Mouse (Mus musculus) megakaryocyte, embryonic 14.5 days (primary cell): ENCODE data around the gene Zfp710. TPM values are rescaled to one million over a fixed set of nuclear protein-coding genes. Genes with fewer than 3 reads are reported as not detected.
"Not testable (repeated sequence)": the region's sequence is repeated elsewhere in the genome, so short reads cannot be mapped to it uniquely, and the experiment has no call there.

Source experiments
- H3K27me3 ChIP-seq: replicated peaks from 2 replicates; pipeline ENCODE3; 2012; ENCODE audit warnings: inconsistent platforms
- H3K36me3 ChIP-seq: replicated peaks from 2 replicates; pipeline ENCODE3; 2012; ENCODE audit warnings: low read length, inconsistent platforms, mixed read lengths
- H3K4me1 ChIP-seq: 2 replicates; pipeline ENCODE4 v1.6.1; 2012; ENCODE audit warnings: inconsistent platforms
- H3K4me3 ChIP-seq: replicated peaks from 2 replicates; pipeline ENCODE3; 2012; ENCODE audit warnings: moderate library complexity, mild to moderate bottlenecking, inconsistent platforms
- H3K9me3 ChIP-seq: 2 replicates; pipeline ENCODE4 v1.6.1; 2012; ENCODE audit warnings: inconsistent platforms
- FLI1 ChIP-seq: IDR thresholded peaks from 2 replicates; pipeline ENCODE4 v1.6.1; 2012; ENCODE audit warnings: low read length, inconsistent platforms, mixed read lengths
- GATA1 ChIP-seq: IDR thresholded peaks from 3 replicates; pipeline ENCODE4 v1.6.1; 2012; ENCODE audit warnings: mixed read lengths, low read length, inconsistent platforms, borderline replicate concordance
- polyA plus RNA-seq: library from polyadenylated mRNA; stranded (reverse); fragments of >175 nt; gene quantifications from 2 replicates; pipeline ENCODE4 v1.2.3, GENCODE M21; 2012; ENCODE audit warnings: low replicate concordance; ENCODE audit not compliant: insufficient read depth

Gene Zfp710
- polyA plus RNA-seq = 55.0 and 142 TPM in 2 replicates

DNA sequence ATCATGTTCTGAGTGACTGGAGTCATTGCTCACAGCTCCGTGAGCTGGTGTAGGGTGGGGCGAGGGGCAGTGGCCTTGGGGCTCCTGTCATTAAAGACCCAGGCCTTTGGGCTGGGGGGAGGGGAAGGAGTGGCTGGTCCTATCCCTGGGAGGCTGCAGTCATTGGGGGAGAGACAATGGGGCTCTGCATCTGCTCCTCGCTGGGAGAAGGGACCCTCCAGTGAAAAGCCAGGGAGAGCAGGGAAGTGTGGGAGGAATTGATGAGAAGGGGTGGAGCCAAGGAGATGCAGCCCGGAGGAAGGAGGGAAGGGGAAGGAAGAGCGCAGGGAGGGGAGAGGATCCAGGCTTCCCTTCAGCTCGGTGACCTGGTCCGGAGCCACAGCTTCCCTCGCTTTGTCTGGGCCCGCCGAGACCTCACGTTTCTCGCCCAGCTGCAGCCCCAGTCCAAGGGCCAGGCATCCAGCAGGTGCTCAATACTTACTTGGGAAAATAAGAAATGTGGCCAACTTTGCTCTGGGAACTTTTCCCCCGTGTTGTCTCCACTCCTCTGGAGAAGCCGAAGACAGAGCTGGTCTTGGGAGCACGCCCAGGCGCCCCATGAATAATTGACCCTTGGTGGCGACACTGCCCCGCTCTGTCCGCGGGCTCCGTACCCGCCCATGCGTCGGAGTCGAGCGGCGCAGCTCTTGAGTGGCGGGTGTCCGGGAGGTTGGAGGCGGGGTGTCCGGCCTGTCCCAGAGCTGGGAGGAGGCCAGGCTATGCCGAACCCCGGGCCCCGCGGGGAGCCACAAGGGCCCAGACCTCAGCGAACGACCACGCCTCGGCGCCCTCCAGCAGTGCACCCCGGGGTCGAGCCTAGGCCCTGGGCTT, at the start of gene Zfp710:
Gene Zfp710 (plus strand): TSS at position 294 of the 870 bp plus-strand sequence.
- TF ChIP-seq FLI1 = no peak
- TF ChIP-seq GATA1 = no peak
- no peaks in the 10 kb centered on the region for H3K27me3 ChIP-seq
- no peaks in the 10 kb centered on the region for H3K9me3 ChIP-seq
- H3K36me3 ChIP-seq = peaks cover 2% of the 10 kb centered on the region
- H3K4me1 ChIP-seq = peaks cover 48% of the 10 kb centered on the region
- H3K4me3 ChIP-seq = peak within 1 kb of the TSS; percentile 94

DNA sequence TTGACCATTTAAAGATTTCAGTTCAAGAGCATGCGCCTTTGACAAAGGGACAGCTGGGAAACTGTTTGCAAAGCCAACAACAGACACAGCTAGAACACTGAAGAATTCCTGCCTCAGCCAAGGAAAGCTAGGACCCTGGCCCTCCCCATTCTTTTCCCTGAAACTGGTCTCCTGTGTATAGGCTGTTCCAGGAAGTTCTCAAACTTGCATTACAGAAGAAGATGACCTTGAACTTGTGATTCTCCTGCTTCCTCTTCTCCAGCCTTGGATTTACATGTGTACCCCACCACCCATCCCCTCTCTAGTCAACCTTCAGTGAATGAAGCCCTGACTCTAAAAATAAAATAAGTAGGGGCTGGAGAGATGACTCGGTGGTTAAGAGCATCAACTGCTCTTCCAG, 49.3 kb upstream of the Zfp710 start:
- H3K27me3 ChIP-seq = peaks cover 24% of the 10 kb centered on the region
- no peaks in the 10 kb centered on the region for H3K4me1 ChIP-seq
- H3K9me3 ChIP-seq = peaks cover 12% of the 10 kb centered on the region
- H3K4me3 ChIP-seq = no peak overlapping the region
- H3K36me3 ChIP-seq = no peaks in the 10 kb centered on the region
- TF ChIP-seq GATA1 = no peak
- TF ChIP-seq FLI1 = no peak

DNA sequence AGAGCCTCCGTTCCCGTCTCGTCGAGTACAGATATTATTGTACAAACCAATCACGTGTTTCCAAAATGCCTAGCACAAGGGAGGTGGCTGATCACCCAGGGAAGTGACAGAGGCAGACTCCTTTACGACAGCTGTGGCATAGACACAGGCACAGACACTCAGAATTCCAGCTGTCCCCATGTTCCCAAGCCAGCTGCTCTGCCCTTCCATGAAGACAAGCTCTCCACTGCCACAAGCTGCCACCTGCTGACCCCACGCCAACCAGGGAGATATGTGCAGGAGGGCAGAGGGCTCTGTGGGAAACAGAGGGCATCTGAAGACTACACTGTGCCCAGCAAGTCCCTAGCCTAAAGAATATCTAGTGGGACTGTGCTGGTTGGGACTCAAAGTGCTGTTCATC, 37.9 kb upstream of the Zfp710 start:
- H3K4me3 ChIP-seq = no peak overlapping the region
- TF ChIP-seq GATA1 (no peak), FLI1 (no peak)

DNA sequence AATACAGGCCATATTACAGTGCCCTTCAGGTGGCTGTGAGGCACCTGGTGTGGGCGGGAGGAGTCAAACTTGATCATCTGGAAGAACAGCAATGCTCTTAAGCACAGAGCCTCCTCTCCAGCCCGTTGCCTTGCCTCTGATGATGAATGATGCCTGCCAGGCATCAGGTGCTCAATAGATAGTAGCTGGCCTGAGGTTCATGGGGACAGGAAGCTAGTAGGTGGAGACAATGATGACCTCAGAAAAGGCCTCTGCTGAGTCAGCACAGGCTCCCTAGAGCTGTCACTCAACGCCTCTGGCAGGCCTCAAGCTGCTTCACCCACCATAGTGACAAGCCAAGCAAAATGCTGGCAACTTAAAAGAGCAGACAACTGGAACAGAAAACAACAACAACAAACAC, 36.9 kb upstream of the Zfp710 start:
- H3K4me1 ChIP-seq = peaks cover 26% of the 10 kb centered on the region
- peaks cover 20% of the 10 kb centered on the region for H3K27me3 ChIP-seq
- no peak for TF ChIP-seq FLI1
- no peak for TF ChIP-seq GATA1
- H3K36me3 ChIP-seq = no peaks in the 10 kb centered on the region
- no peaks in the 10 kb centered on the region for H3K9me3 ChIP-seq
- H3K4me3 ChIP-seq = no peak overlapping the region

More for the DNA sequence above, 37.9 kb upstream of the Zfp710 start:
- Histone ChIP-seq H3K36me3 (no peaks in the 10 kb centered on the region), H3K4me1 (peaks cover 26% of the 10 kb centered on the region), H3K27me3 (peaks cover 18% of the 10 kb centered on the region), H3K9me3 (no peaks in the 10 kb centered on the region)

DNA sequence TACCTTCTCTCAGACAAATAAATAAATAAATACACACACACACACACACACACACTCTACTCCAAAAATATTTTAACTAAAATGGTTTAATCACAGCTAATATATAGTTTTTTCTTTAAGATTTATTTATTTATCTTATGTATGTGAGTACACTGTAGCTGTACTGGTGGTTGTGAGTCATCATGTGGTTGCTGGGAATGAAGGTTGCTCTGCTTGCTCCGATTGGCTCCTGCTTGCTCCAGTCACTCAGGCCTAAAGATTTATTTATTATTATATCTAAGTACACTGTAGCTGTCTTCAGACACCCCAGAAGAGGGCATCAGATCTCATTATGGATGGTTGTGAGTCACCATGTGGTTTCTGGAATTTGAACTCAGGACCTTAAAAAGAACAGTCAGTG, 36.1 kb upstream of the Zfp710 start:
- peaks cover 26% of the 10 kb centered on the region for H3K4me1 ChIP-seq
- H3K27me3 ChIP-seq = peaks cover 22% of the 10 kb centered on the region
- not testable (repeated sequence) for H3K9me3 ChIP-seq, H3K36me3 ChIP-seq, H3K4me3 ChIP-seq

DNA sequence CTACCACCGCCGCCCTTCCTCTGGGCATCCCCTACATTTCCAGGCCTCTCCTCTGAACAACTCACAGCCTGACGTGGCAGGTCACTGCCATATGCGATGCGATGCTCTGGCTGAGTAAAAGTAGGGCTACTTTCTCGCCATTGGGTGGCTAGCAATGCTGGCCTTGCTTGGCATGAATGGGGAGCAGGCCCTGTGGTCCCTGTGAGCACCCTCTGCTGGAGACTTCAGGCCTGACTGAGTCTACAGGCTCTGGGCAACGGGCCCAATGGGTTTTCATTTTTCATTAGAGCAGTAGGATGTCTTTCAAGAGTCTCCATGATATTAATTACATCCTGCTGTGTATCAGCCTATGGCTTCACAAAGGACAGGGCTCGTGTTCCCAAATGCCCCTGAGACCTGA, 30.1 kb upstream of the Zfp710 start:
- peak overlapping the region; percentile 1 for H3K4me3 ChIP-seq

DNA sequence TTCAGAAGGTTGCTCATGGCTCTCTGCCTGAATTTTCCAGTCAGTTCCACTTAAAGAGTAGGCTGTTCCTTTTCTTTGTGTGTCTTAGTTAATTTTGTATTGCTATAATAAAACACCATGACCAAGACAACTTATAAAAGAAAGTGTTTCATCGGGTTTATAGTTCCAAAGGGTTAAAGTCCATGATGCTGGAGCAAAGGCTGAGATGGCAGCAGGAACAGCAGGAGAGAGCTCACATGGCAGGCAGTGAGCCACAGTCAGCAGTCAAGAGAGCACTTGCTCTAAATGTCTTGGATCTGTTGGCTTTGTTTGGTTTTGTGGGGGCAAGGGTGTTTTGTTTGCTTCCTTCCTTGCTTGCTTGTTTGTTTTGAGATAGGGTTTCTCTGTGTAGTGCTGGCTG, 26.9 kb upstream of the Zfp710 start:
- TF ChIP-seq GATA1 (no peak), FLI1 (no peak)
- no peaks in the 10 kb centered on the region for H3K9me3 ChIP-seq
- no peaks in the 10 kb centered on the region for H3K36me3 ChIP-seq
- H3K4me3 ChIP-seq = no peak overlapping the region
- H3K27me3 ChIP-seq = peaks cover 4% of the 10 kb centered on the region
- peaks cover 42% of the 10 kb centered on the region for H3K4me1 ChIP-seq

More for the DNA sequence above, 30.1 kb upstream of the Zfp710 start:
- Histone ChIP-seq H3K27me3 (peaks cover 14% of the 10 kb centered on the region), H3K4me1 (peaks cover 32% of the 10 kb centered on the region), H3K36me3 (no peaks in the 10 kb centered on the region), H3K9me3 (no peaks in the 10 kb centered on the region)
- TF ChIP-seq FLI1 (no peak), GATA1 (no peak)

DNA sequence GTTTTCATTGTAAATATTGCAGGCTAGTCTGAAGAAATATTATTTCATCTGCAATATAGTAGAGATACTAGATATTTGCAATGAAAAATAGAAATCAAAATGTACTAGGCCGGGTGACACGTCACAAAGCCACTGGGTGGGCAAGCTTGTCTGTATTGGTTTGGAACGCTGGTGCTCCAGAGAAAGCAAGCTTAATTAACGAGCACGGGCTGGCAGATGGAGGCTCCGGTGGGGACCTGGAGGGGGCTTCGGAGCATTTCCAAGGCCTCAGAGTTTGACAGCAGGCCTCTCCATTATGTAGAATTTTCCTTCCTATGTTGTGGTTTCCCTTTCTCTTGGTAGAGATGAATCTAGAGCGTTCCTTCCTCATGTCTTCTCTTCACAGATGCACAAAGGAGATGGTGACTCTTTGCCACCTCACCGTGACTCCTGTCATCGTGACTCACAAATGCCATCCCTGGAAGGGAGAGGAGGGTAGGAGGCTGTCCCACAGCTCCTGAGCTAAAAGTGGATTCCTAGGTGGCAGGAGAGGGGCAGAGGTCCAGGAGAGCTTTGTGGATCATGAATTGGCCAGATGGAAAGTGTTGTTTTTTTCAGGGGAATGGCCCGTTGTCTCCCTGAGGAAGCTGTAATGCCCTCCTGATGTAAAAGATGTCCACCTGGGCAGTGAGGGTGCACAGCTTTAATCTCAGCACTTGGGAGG, 22.1 kb upstream of the Zfp710 start:
- Histone ChIP-seq H3K4me1 (peaks cover 38% of the 10 kb centered on the region), H3K4me3 (no peak overlapping the region), H3K27me3 (peaks cover 8% of the 10 kb centered on the region), H3K36me3 (no peaks in the 10 kb centered on the region), H3K9me3 (no peaks in the 10 kb centered on the region)
- no peak for TF ChIP-seq FLI1
- TF ChIP-seq GATA1 = no peak

DNA sequence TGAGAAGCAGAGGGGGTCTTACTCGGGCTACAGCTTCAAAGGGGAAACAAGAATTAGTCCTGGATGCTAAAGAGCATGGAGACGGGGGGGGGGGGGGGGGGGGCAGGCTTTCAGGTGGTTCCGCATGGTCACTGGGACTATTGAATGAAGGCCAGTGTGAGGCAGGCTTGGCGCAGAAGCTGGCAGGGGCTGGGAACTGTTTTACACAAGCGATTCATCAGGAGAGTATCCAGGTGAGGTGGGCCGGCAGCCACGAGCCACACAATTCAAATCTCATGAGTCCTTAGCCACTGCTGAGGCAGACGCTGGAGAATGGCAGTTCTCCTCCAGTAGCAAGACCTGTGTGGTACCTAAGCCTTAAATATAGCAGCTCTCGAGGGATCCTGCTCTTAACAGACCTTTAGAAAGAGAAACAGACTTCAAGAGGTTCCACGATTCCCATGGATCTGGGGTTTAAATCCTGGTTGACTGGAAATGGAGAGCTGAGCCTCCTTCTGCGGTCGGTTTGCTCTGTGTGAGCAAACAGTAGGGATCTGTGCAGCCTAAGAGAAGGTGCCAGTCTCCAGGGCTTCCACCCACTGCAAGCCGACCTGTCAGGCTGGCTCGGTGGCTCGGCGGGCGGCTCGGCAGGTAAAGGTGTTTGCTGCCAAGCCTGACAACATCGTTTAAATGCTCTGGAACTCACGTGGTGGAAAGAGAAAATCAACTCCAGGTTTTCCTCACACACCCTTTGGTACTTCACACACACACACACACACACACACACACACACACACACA, 19.6 kb upstream of the Zfp710 start:
- Histone ChIP-seq H3K9me3 (no peaks in the 10 kb centered on the region), H3K27me3 (peaks cover 14% of the 10 kb centered on the region), H3K36me3 (no peaks in the 10 kb centered on the region), H3K4me1 (peaks cover 19% of the 10 kb centered on the region), H3K4me3 (no peak overlapping the region)
- TF ChIP-seq FLI1 (no peak), GATA1 (no peak)

DNA sequence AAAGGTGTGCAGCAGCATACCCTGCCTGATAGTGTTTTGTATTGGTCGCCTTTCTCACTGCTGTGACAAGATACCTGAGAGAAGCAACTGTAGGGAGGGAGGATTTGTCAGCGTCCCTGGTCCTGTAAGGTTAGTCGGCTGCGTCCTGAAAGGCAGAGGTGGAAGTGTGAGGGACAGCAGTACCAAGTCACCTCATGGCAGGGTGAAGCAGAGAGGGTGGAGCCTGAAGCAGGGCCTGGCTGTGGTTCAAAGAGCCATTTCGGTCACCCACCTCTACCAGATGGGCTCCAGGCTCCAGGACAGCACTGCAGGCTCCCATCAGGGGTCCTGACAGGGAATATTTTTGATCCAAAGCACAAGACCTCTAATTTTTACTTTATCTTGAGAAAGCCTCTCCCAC, 13.9 kb upstream of the Zfp710 start:
- no peak overlapping the region for H3K4me3 ChIP-seq
- H3K27me3 ChIP-seq = peaks cover 8% of the 10 kb centered on the region
- no peaks in the 10 kb centered on the region for H3K9me3 ChIP-seq
- H3K36me3 ChIP-seq = no peaks in the 10 kb centered on the region
- no peak for TF ChIP-seq FLI1
- no peak for TF ChIP-seq GATA1
- peaks cover 29% of the 10 kb centered on the region for H3K4me1 ChIP-seq
